Mouse (Mus musculus): Measurements from ENCODE around the gene Dlx6.

GRCm38 (mm10) chr6:6819134-6819533 is 44.0 kb upstream of the Dlx6 start:
- no peak for TF ChIP-seq POLR2A (IDR thresholded peaks at IDR 0.05; ENCODE audit: borderline replicate concordance, insufficient read depth, low read length)
- TF ChIP-seq CTCF (IDR thresholded peaks at IDR 0.05; ENCODE audit: borderline replicate concordance, insufficient read depth, low read depth, low read length): no peak

All from cerebellum, adult 2 months (tissue).